Mouse (Mus musculus): Measurements from ENCODE around the gene Mnx1.

DNA sequence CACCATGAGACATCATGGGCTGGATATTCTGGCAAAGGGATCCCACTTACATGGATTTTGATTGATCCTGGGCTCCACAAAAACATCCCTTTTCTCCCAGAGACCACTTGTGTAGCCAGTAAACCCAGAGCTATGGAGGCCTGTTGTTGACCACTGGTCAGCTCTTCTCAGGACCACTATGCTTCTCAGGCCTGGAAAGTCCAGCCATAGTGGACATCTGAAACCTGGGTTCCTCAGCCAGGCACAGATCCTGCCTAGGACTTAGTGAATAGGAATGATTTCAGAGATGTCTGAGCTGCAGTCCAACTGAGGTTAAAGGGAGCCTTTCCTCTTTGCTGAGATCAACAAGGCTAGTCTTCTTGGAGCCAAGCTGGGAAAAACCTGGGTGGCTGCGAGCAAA, 2.2 kb downstream of the Mnx1 start:
- TF ChIP-seq CTCF (IDR thresholded peaks at IDR 0.05; ENCODE audit: extremely low read depth, insufficient read length, insufficient replicate concordance, low read depth, low read length) (no peak), POLR2A (IDR thresholded peaks at IDR 0.05; ENCODE audit: low read depth, low read length) (no peak)

Data from small intestine, adult 2 months (tissue).